Mouse (Mus musculus): ENCODE results near the gene Parvb.

DNA sequence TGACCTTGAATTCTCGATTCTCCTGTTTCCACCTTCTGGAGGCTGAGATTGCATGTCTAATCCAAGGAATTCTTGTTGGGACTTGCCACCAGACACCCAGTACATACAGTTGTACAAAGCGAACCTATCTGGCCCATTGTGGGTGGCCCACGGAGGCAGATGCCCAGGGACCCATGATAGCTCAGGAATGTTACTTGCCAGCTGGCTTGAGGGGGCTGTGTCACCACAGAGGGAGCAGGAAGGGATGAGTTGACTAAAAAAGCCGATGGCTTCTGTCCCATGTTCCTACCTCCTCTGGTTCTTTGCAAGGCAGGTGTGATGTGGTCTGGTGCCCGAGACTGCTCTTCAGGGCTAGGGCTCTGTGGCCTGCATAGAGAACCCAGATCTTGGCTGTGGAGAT is 59.3 kb downstream of the Parvb start:
- TF ChIP-seq CTCF (conservative IDR thresholded peaks at IDR 0.05; ENCODE audit: insufficient read depth, insufficient read length, low read depth, low read length) (no peak), POLR2A (IDR thresholded peaks at IDR 0.05; ENCODE audit: low read depth, low read length) (no peak)

All from kidney, adult 2 months (tissue).